Mouse (Mus musculus): ENCODE measurements at regions not wholly inside any gene's neighbourhood (a gene's known extent, or its start where the extent isn't known, plus 50 kb on each side); places are given as distances from the start of the nearest gene placed in this dataset.

DNA sequence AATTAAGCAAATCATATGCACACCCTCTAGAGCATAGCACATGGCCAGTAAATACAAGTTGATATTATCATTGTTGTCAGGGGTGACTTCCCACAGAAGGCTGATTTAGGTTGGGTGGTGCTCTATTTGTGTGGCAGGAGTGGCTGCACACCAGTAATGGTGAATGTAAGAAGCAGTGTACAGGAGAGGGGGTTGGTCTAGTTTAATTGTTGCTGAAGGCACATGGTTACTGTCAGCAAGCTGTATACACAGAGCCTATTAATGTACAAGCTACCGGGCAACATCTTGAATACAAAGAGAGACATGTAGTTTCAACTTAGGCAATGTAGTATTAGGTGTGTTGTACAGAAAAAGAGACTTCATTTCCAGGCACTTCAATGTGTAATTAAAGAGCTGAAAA lies 280.6 kb upstream of the Pkn2 start:
- Histone ChIP-seq H3K4me2 (replicated peaks; ENCODE audit: low read depth, low read length) (no peak overlapping the region), H3K27me3 (ENCODE audit: insufficient read depth, low read length) (no peaks in the 10 kb centered on the region), H3K36me3 (ENCODE audit: insufficient read depth, low read length) (no peaks in the 10 kb centered on the region), H3K4me1 (ENCODE audit: insufficient read depth, low read length) (no peaks in the 10 kb centered on the region), H3K4me3 (ENCODE audit: low read length) (no peak overlapping the region), H3K9me3 (ENCODE audit: low read length) (no peaks in the 10 kb centered on the region), H3K9ac (replicated peaks; ENCODE audit: low read length) (no peak overlapping the region), H3K27ac (ENCODE audit: low read length) (no peak overlapping the region)
- WGBS: 77% methylated on average over 1 of the region's 1 CpGs
- peak; percentile 80; the same call in 1 of the 2 replicates for ATAC-seq (ENCODE audit: low FRiP score, low TSS enrichment)

- Histone ChIP-seq H3K4me1 (ENCODE audit: insufficient read depth, low read length) (no peaks in the 10 kb centered on the region), H3K9me3 (ENCODE audit: low read length) (no peaks in the 10 kb centered on the region), H3K27me3 (ENCODE audit: insufficient read depth, low read length) (no peaks in the 10 kb centered on the region), H3K36me3 (ENCODE audit: insufficient read depth, low read length) (no peaks in the 10 kb centered on the region), H3K27ac (ENCODE audit: low read length) (no peak overlapping the region), H3K4me2 (replicated peaks; ENCODE audit: low read depth, low read length) (no peak overlapping the region), H3K9ac (replicated peaks; ENCODE audit: low read length) (no peak overlapping the region), H3K4me3 (ENCODE audit: low read length) (no peak overlapping the region)
- WGBS: 85% methylated on average over 6 of the region's 6 CpGs
- ATAC-seq (ENCODE audit: low FRiP score, low TSS enrichment): peak; percentile 85
Observed at GRCm38 (mm10) chr3:143161993-143162392, 280.2 kb upstream of the Pkn2 start.

DNA sequence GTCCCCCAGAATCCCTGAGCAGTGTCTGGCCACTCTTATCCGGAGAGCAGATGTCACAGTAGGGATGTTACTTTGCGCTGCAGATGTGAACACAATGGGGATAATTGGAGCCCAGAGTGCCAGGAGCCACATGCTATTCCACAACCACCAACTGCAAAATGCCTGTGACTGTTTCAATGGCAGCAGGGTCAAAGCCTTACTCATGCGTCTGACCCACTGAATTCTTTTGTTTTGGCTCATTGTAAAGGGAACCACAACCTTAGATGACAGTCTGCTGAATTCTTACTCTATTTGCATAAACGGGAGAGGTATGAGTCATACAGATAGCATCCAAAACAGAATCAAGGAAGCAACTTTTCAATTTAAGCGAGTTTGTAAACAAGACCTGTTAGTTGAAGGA lies 276.8 kb upstream of the Pkn2 start:
- no peaks in the 10 kb centered on the region for H3K27me3 ChIP-seq (ENCODE audit: insufficient read depth, low read length)
- H3K4me2 ChIP-seq (replicated peaks; ENCODE audit: low read depth, low read length): no peak overlapping the region
- H3K4me3 ChIP-seq (ENCODE audit: low read length): no peak overlapping the region
- ATAC-seq (ENCODE audit: low FRiP score, low TSS enrichment): no peak
- H3K36me3 ChIP-seq (ENCODE audit: insufficient read depth, low read length): no peaks in the 10 kb centered on the region
- H3K4me1 ChIP-seq (ENCODE audit: insufficient read depth, low read length): no peaks in the 10 kb centered on the region
- 72% methylated on average over 5 of the region's 5 CpGs for WGBS
- no peak overlapping the region for H3K9ac ChIP-seq (replicated peaks; ENCODE audit: low read length)
- H3K9me3 ChIP-seq (ENCODE audit: low read length): no peaks in the 10 kb centered on the region
- no peak overlapping the region for H3K27ac ChIP-seq (ENCODE audit: low read length)

DNA sequence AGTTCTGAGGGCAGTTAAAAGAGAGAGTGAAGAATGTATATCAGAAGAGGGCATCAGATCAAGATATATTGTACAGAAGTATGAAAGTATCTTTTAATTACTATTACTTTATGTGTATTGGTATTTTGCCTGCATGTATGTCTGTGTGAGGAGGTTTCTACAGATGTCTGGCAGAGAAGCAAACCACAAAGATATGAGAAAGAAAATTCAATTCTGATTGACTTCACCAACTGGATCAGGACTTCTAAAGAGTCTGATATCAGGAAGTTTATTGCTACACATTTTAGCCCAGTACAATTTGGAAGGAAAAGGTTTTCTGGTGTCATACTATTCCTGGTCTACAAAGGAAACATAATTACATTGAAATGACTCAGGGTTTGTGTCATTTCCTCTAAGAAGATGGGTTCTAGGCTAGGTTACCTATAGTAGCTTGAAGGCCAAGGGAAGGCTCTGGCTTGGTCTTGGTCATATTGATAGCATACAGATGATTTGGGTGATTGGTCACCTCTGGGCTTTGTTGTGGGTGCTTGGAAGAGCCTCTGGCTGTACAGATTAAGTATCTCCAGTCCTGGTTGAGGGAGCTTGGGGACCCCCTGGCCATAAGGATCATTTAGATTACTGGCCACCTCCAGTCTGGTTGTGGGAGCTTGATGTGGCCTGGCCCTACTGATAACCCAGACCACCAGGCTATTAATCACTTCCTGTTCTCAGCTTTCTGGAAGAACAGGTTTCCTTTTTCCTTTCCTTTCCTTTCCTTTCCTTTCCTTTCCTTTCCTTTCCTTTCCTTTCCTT lies 275.1 kb upstream of the Pkn2 start:
- Histone ChIP-seq H3K36me3 (ENCODE audit: insufficient read depth, low read length) (no peaks in the 10 kb centered on the region), H3K9me3 (ENCODE audit: low read length) (no peaks in the 10 kb centered on the region), H3K4me1 (ENCODE audit: insufficient read depth, low read length) (no peaks in the 10 kb centered on the region), H3K9ac (replicated peaks; ENCODE audit: low read length) (no peak overlapping the region), H3K4me2 (replicated peaks; ENCODE audit: low read depth, low read length) (no peak overlapping the region), H3K4me3 (ENCODE audit: low read length) (no peak overlapping the region), H3K27me3 (ENCODE audit: insufficient read depth, low read length) (no peaks in the 10 kb centered on the region), H3K27ac (ENCODE audit: low read length) (no peak overlapping the region)
- no peak for ATAC-seq (ENCODE audit: low FRiP score, low TSS enrichment)

DNA sequence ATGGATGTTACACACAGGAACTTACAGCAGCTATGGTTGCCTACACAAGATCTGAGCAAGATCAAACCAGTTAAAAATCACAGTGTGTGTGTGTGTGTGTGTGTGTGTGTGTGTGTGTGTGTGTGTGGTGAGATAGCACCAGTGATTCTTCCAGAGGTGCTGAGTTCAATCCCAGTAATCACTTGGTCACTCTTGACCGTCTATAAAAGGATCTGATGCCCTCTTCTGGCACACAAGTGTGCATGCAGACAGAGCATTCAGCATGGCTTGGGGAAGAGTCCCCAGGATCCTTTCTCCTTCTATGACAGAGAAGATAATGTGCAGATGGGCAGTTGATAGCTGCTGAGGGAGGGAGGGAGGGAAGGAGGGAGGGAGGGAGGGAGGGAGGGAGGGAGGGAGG lies 274.4 kb upstream of the Pkn2 start:
- no peak for ATAC-seq (ENCODE audit: low FRiP score, low TSS enrichment)
- WGBS: 62% methylated on average over 1 of the region's 1 CpGs
- no peak overlapping the region for H3K27ac ChIP-seq (ENCODE audit: low read length)

GRCm38 (mm10) chr3:143155556-143155955 lies 273.8 kb upstream of the Pkn2 start:
- H3K27me3 ChIP-seq (ENCODE audit: insufficient read depth, low read length): no peaks in the 10 kb centered on the region
- no peak overlapping the region for H3K9ac ChIP-seq (replicated peaks; ENCODE audit: low read length)
- H3K4me2 ChIP-seq (replicated peaks; ENCODE audit: low read depth, low read length): no peak overlapping the region
- 89% methylated on average over 1 of the region's 1 CpGs for WGBS
- H3K4me3 ChIP-seq (ENCODE audit: low read length): no peak overlapping the region
- no peaks in the 10 kb centered on the region for H3K9me3 ChIP-seq (ENCODE audit: low read length)
- H3K36me3 ChIP-seq (ENCODE audit: insufficient read depth, low read length): no peaks in the 10 kb centered on the region
- no peak for ATAC-seq (ENCODE audit: low FRiP score, low TSS enrichment)
- H3K27ac ChIP-seq (ENCODE audit: low read length): no peak overlapping the region
- no peaks in the 10 kb centered on the region for H3K4me1 ChIP-seq (ENCODE audit: insufficient read depth, low read length)

More for the DNA sequence above, 274.4 kb upstream of the Pkn2 start:
- no peak overlapping the region for H3K4me3 ChIP-seq (ENCODE audit: low read length)
- H3K36me3 ChIP-seq (ENCODE audit: insufficient read depth, low read length): no peaks in the 10 kb centered on the region
- no peaks in the 10 kb centered on the region for H3K27me3 ChIP-seq (ENCODE audit: insufficient read depth, low read length)
- H3K4me1 ChIP-seq (ENCODE audit: insufficient read depth, low read length): no peaks in the 10 kb centered on the region
- H3K9me3 ChIP-seq (ENCODE audit: low read length): no peaks in the 10 kb centered on the region
- H3K4me2 ChIP-seq (replicated peaks; ENCODE audit: low read depth, low read length): no peak overlapping the region
- H3K9ac ChIP-seq (replicated peaks; ENCODE audit: low read length): no peak overlapping the region

DNA sequence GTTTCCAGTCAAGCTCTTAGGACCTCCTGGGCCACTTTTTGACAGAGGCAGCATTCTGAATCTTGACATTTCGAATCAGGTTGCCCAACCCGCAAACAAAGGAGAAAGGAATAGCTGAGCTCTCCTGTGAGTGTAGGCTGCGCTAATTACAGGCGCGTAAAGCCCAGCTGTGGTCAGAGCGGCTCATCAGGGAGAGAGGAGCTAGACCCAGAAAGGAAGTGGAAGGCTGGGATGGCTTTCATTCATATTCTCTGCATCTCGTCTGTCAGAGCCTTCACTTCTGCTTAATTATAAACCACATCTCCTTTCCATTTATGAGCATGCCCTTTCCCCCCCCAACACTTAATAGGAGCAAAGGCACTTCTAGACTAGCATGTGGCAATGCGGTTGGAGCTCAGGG lies 265.7 kb upstream of the Pkn2 start:
- H3K27ac ChIP-seq (ENCODE audit: low read length): no peak overlapping the region
- no peaks in the 10 kb centered on the region for H3K9me3 ChIP-seq (ENCODE audit: low read length)
- H3K27me3 ChIP-seq (ENCODE audit: insufficient read depth, low read length): no peaks in the 10 kb centered on the region
- no peak overlapping the region for H3K9ac ChIP-seq (replicated peaks; ENCODE audit: low read length)
- WGBS: 74% methylated on average over 8 of the region's 8 CpGs
- no peaks in the 10 kb centered on the region for H3K36me3 ChIP-seq (ENCODE audit: insufficient read depth, low read length)
- no peaks in the 10 kb centered on the region for H3K4me1 ChIP-seq (ENCODE audit: insufficient read depth, low read length)
- no peak overlapping the region for H3K4me2 ChIP-seq (replicated peaks; ENCODE audit: low read depth, low read length)
- ATAC-seq (ENCODE audit: low FRiP score, low TSS enrichment): no peak
- no peak overlapping the region for H3K4me3 ChIP-seq (ENCODE audit: low read length)

DNA sequence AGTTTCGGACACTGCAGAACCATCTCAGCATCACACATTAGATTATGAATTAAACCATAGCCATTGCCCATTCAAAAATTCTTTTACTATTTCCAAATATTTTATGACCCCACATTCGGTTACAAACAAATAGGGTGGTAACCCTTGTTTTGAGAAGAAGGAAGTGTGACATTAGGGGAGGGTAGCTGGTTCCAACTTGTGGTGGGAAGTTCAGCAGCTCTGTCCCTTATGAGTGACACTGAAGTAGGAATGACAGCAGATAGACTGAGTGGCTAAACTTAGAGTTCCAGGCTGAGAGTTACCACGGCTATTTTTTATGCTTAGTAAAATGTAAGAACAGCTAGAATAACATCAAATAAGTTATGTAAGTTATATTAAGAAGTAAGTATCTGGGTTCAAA lies 257.1 kb upstream of the Pkn2 start:
- H3K36me3 ChIP-seq (ENCODE audit: insufficient read depth, low read length): no peaks in the 10 kb centered on the region
- H3K9ac ChIP-seq (replicated peaks; ENCODE audit: low read length): no peak overlapping the region
- H3K27ac ChIP-seq (ENCODE audit: low read length): no peak overlapping the region
- no peaks in the 10 kb centered on the region for H3K9me3 ChIP-seq (ENCODE audit: low read length)
- no peak overlapping the region for H3K4me2 ChIP-seq (replicated peaks; ENCODE audit: low read depth, low read length)
- no peaks in the 10 kb centered on the region for H3K27me3 ChIP-seq (ENCODE audit: insufficient read depth, low read length)
- H3K4me3 ChIP-seq (ENCODE audit: low read length): no peak overlapping the region
- no peak for ATAC-seq (ENCODE audit: low FRiP score, low TSS enrichment)
- WGBS: 88% methylated on average over 3 of the region's 3 CpGs
- H3K4me1 ChIP-seq (ENCODE audit: insufficient read depth, low read length): no peaks in the 10 kb centered on the region

- Histone ChIP-seq H3K4me2 (replicated peaks; ENCODE audit: low read depth, low read length) (no peak overlapping the region), H3K4me1 (ENCODE audit: insufficient read depth, low read length) (no peaks in the 10 kb centered on the region), H3K27ac (ENCODE audit: low read length) (no peak overlapping the region), H3K27me3 (ENCODE audit: insufficient read depth, low read length) (no peaks in the 10 kb centered on the region), H3K9ac (replicated peaks; ENCODE audit: low read length) (no peak overlapping the region), H3K4me3 (ENCODE audit: low read length) (no peak overlapping the region), H3K9me3 (ENCODE audit: low read length) (no peaks in the 10 kb centered on the region), H3K36me3 (ENCODE audit: insufficient read depth, low read length) (no peaks in the 10 kb centered on the region)
- no peak for ATAC-seq (ENCODE audit: low FRiP score, low TSS enrichment)
- 75% methylated on average over 2 of the region's 2 CpGs for WGBS
Observed at GRCm38 (mm10) chr3:143134528-143134927, 252.7 kb upstream of the Pkn2 start.

DNA sequence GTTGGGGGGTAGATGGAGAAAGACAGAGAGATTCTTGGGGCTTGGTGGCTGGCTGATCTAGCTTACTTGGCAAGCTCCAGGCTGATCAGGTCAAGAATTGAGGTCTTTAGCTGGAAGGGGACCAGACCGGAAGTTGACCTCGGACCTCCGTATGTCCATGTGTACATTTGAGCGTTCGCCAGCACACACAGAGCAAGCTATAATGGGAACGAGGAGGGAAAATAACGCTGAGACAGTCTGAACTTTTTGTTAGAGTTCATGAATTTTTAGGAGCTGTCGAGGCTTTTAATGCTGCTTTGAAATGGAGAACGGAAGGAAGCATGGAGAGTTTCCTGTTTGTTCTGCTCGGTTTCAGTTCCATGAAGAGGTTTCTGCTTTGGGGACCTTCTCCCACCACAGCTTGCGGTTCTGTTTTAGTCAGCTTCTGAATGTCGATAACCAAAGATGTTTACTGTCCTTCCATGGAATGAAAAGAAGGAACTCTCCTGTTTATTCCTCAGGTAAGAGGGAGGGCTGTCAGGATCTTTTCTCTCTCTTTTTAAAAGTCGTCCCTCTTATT lies 226.0 kb upstream of the Pkn2 start:
- 26% methylated on average over 13 of the region's 13 CpGs for WGBS
- H3K27me3 ChIP-seq (ENCODE audit: insufficient read depth, low read length): 0 out of 2 replicates have a peak, but pooled peaks cover 6% of the 10 kb centered on the region
- peaks cover 8% of the 10 kb centered on the region for H3K4me1 ChIP-seq (ENCODE audit: insufficient read depth, low read length)
- H3K9ac ChIP-seq (replicated peaks; ENCODE audit: low read length): no peak overlapping the region
- H3K4me2 ChIP-seq (replicated peaks; ENCODE audit: low read depth, low read length): peak overlapping the region; percentile 8
- no peaks in the 10 kb centered on the region for H3K9me3 ChIP-seq (ENCODE audit: low read length)
- no peaks in the 10 kb centered on the region for H3K36me3 ChIP-seq (ENCODE audit: insufficient read depth, low read length)
- H3K27ac ChIP-seq (ENCODE audit: low read length): no peak overlapping the region
- no peak for ATAC-seq (ENCODE audit: low FRiP score, low TSS enrichment)
- no peak overlapping the region; the same call in 1 of the 2 replicates for H3K4me3 ChIP-seq (ENCODE audit: low read length)
